Mouse (Mus musculus) fat pad, adult 2 months (tissue): ENCODE measurements around the gene Olfr178.

Source experiments
- DNase-seq: peaks from one replicate; pipeline ENCODE4 v3.0.0-alpha.2; 2011; ENCODE audit warnings: low read depth, low spot score; ENCODE audit errors: extremely low read depth

Gene Olfr178

GRCm38 (mm10) chr16:58891963-58892362 lies at the start of gene Olfr178:
Gene Olfr178, minus strand, starts transcription at chr16:58892063.
- no peak for DNase-seq

- no peak for DNase-seq
Observed at GRCm38 (mm10) chr16:58929292-58929691, 37.4 kb upstream of the Olfr178 start, which contains the start of gene Olfr180. Gene Olfr180, minus strand, starts transcription at chr16:58929392.

GRCm38 (mm10) chr16:58928655-58929054 lies 36.8 kb upstream of the Olfr178 start, which contains the start of gene Olfr181:
Gene Olfr181, minus strand, starts transcription at chr16:58928755.
- DNase-seq: no peak

- DNase-seq: no peak
Observed at GRCm38 (mm10) chr16:58884416-58884815, 7.4 kb downstream of the Olfr178 start.

- no peak for DNase-seq
Observed at GRCm38 (mm10) chr16:58874668-58875067, 17.2 kb downstream of the Olfr178 start, which contains the start of gene Olfr177. Gene Olfr177, minus strand, starts transcription at chr16:58874768.

- no peak for DNase-seq
Observed at GRCm38 (mm10) chr16:58861479-58861878, 30.4 kb downstream of the Olfr178 start.

- no peak for DNase-seq
Observed at GRCm38 (mm10) chr16:58860032-58860737, 31.7 kb downstream of the Olfr178 start.
